Mouse (Mus musculus): Measurements from ENCODE around the gene Gm4778. TPM values are rescaled to one million over a fixed set of nuclear protein-coding genes. Genes with fewer than 3 reads are reported as not detected.

Gene Gm4778
- polyA plus RNA-seq, 1 experiment from 2014 or later, result not detected

Other genes starting within 250 kb of the Gm4778 start
- gene Gm9125, start 209.2 kb upstream of the Gm4778 start, polyA plus RNA-seq (2015; fragmentation: Nextera tagmentation; extraction: Ambion mirVana), result not detected in 2 replicates
- gene Gm10697, start 191.4 kb upstream of the Gm4778 start, polyA plus RNA-seq (2015; fragmentation: Nextera tagmentation; extraction: Ambion mirVana), result not detected in 2 replicates
- gene Gm10696, start 85.8 kb upstream of the Gm4778 start, polyA plus RNA-seq (2015; fragmentation: Nextera tagmentation; extraction: Ambion mirVana), result not detected in 2 replicates
- not detected in 2 replicates for gene Gm5286, start 67.3 kb upstream of the Gm4778 start, polyA plus RNA-seq (2015; fragmentation: Nextera tagmentation; extraction: Ambion mirVana)
- gene Them4, start 46.1 kb downstream of the Gm4778 start, polyA plus RNA-seq (2015; fragmentation: Nextera tagmentation; extraction: Ambion mirVana), result 35.0 and 41.4 TPM in 2 replicates
- gene Them5, start 78.1 kb downstream of the Gm4778 start, polyA plus RNA-seq (2015; fragmentation: Nextera tagmentation; extraction: Ambion mirVana), result 0.33 and 0.65 TPM in 2 replicates
- gene C2cd4d, start 98.4 kb downstream of the Gm4778 start, polyA plus RNA-seq (2015; fragmentation: Nextera tagmentation; extraction: Ambion mirVana), result 1.1 and 1.3 TPM in 2 replicates
- gene Rorc, start 108.8 kb downstream of the Gm4778 start, polyA plus RNA-seq (2015; fragmentation: Nextera tagmentation; extraction: Ambion mirVana), result 0.37 and 0.54 TPM in 2 replicates
- gene Lingo4, start 134.5 kb downstream of the Gm4778 start, polyA plus RNA-seq (2015; fragmentation: Nextera tagmentation; extraction: Ambion mirVana), result 1.1 and 1.2 TPM in 2 replicates
- 67.0 and 75.3 TPM in 2 replicates for gene Tdrkh, start 149.2 kb downstream of the Gm4778 start, polyA plus RNA-seq (2015; fragmentation: Nextera tagmentation; extraction: Ambion mirVana)
- gene Mrpl9, start 179.3 kb downstream of the Gm4778 start, polyA plus RNA-seq (2015; fragmentation: Nextera tagmentation; extraction: Ambion mirVana), result 58.8 and 62.1 TPM in 2 replicates
- gene Oaz3, start 179.9 kb downstream of the Gm4778 start, polyA plus RNA-seq (2015; fragmentation: Nextera tagmentation; extraction: Ambion mirVana), result 0.56 and 2.2 TPM in 2 replicates
- gene Celf3, start 214.3 kb downstream of the Gm4778 start, polyA plus RNA-seq (2015; fragmentation: Nextera tagmentation; extraction: Ambion mirVana), result 295 and 358 TPM in 2 replicates
- 10.6 and 11.7 TPM in 2 replicates for gene Riiad1, start 216.3 kb downstream of the Gm4778 start, polyA plus RNA-seq (2015; fragmentation: Nextera tagmentation; extraction: Ambion mirVana)